Mouse (Mus musculus): ENCODE results near the gene Bglap3. TPM values are rescaled to one million over a fixed set of nuclear protein-coding genes. Genes with fewer than 3 reads are reported as not detected.

Bglap3 gene
- total and polyA plus RNA-seq, 3 experiments: not detected

DNA sequence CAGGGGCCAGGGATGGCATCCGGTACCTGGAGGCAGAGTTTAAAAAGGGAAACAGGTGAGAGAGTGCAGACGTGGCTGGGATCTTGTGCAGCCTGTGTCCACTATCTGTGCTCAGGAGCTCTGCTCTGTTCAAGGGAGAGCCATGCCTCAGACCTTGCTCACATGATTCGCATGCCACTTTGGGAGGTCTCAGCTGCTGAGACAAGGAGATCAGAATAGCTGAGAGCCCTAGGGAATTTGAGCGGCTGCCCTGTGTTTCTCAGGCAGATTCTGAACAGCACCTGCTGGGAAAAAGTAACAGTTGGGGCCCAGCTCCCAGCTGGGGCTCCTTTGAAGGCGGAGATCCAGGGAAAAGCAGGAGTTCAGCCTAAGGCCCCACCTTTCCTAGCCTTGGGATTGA is 13.0 kb downstream of the Bglap3 start:
- TF ChIP-seq NELFE (IDR thresholded peaks at IDR 0.05; ENCODE audit: low read depth, low read length) (no peak), GATA1 (IDR thresholded peaks at IDR 0.05; ENCODE audit: low read depth, low read length) (no peak), MAFK (IDR thresholded peaks at IDR 0.05; ENCODE audit: borderline replicate concordance, low read depth, low read length) (no peak), POLR2AphosphoS5 (IDR thresholded peaks at IDR 0.05; ENCODE audit: borderline replicate concordance, low read depth, low read length) (no peak), KAT2A (conservative IDR thresholded peaks at IDR 0.05; ENCODE audit: low read depth, low read length) (no peak), MAX (IDR thresholded peaks at IDR 0.05; ENCODE audit: low read length) (no peak)
- Histone ChIP-seq H3K4me1 (ENCODE audit: control insufficient read depth in 1 of 2, insufficient read depth in 2 of 2, low read length in 2 of 2) (no peaks in the 10 kb centered on the region), H3K79me2 (ENCODE audit: control insufficient read depth, insufficient read depth, low read length, poor library complexity) (no peaks in the 10 kb centered on the region)

DNA sequence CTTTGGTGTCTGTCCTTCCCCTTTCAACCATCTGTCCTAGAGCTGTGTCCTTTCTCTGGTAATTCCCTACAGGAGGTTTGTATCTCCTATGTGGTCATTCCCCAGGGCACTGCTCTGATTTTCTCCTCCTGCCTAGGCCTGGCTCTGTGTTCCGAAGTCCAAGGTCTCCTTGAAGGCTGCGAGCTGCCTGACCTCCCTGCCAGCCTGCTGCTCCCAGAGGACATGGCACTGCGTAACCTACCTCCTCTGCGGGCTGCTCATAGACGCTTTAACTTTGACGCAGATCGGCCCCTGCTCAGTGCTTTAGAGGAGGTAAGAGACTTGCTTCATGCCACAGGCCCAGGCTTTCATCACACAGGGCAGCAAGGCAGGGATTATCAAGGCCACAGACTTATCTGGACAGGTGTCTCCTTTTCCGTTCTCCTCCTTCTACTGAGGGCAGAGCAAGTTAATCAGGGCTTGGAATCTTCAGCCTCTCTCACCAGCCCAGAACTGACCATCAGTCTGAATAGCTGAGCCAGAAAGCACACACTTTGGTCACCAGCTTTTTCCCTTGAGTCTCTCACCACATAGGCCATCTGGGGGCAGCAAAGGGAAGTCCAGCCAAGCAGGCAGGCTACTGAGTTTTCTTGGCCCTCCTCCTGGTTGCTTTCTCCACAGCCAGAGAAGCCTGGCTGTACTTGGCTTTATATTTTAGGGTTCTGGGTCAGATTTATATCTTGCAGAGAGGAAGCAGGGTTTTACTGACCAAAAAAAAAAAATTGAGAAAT is 18.0 kb downstream of the Bglap3 start:
- no peaks in the 10 kb centered on the region for H3K79me2 ChIP-seq (ENCODE audit: control insufficient read depth, insufficient read depth, low read length, poor library complexity)
- no peak overlapping the region for H3K9ac ChIP-seq (ENCODE audit: control insufficient read depth, low read depth, low read length, poor library complexity, severe bottlenecking)
- no peak for DNase-seq (ENCODE audit: low read depth, low spot score)
- no peak overlapping the region for H3K4me3 ChIP-seq (ENCODE audit: control insufficient read depth in 1 of 2, insufficient read depth in 1 of 2, low read depth in 2 of 2, low read length in 2 of 2)
- H3K4me1 ChIP-seq (ENCODE audit: control insufficient read depth in 1 of 2, insufficient read depth in 2 of 2, low read length in 2 of 2): no peaks in the 10 kb centered on the region
- H3K9me3 ChIP-seq (replicated peaks; ENCODE audit: insufficient read depth, low read length): no peaks in the 10 kb centered on the region
- no peaks in the 10 kb centered on the region for H3K27me3 ChIP-seq (ENCODE audit: control insufficient read depth in 1 of 2, insufficient read depth in 2 of 2, low read length in 2 of 2)
- H3K36me3 ChIP-seq (ENCODE audit: control insufficient read depth in 1 of 2, insufficient read depth in 2 of 2, low read length in 2 of 2): peaks cover 0 to 29% of the 10 kb centered on the region in 2 experiments; a peak in 2 of 4 replicates
- H3K27ac ChIP-seq (ENCODE audit: control insufficient read depth, low read depth, low read length): no peak overlapping the region
- no peak for TF ChIP-seq BHLHE40 (IDR thresholded peaks at IDR 0.05; ENCODE audit: borderline replicate concordance, low read depth, low read length)
- peak in 2 of 3 experiments; percentile 16 to 19; a peak in 1 of 6 replicates for TF ChIP-seq CTCF (IDR thresholded peaks at IDR 0.05 in 2 of 3, conservative IDR thresholded peaks at IDR 0.05 in 1 of 3; ENCODE audit: control insufficient read depth in 1 of 3, insufficient read depth in 1 of 3, low read depth in 2 of 3, low read length in 3 of 3, poor library complexity in 1 of 3, severe bottlenecking in 1 of 3)
- peak; percentile 30 for TF ChIP-seq SMC3 (IDR thresholded peaks at IDR 0.05; ENCODE audit: low read depth, low read length)

More for the DNA sequence above, 13.0 kb downstream of the Bglap3 start:
- DNase-seq (ENCODE audit: low read depth, low spot score): no peak
- Histone ChIP-seq H3K27ac (ENCODE audit: control insufficient read depth, low read depth, low read length) (no peak overlapping the region), H3K36me3 (ENCODE audit: control insufficient read depth in 1 of 2, insufficient read depth in 2 of 2, low read length in 2 of 2) (peaks cover 0 to 12% of the 10 kb centered on the region in 2 experiments; a peak in 2 of 4 replicates), H3K27me3 (ENCODE audit: control insufficient read depth in 1 of 2, insufficient read depth in 2 of 2, low read length in 2 of 2) (no peaks in the 10 kb centered on the region), H3K9ac (ENCODE audit: control insufficient read depth, low read depth, low read length, poor library complexity, severe bottlenecking) (no peak overlapping the region), H3K9me3 (replicated peaks; ENCODE audit: insufficient read depth, low read length) (no peaks in the 10 kb centered on the region), H3K4me3 (ENCODE audit: control insufficient read depth in 1 of 2, insufficient read depth in 1 of 2, low read depth in 2 of 2, low read length in 2 of 2) (no peak overlapping the region)

DNA sequence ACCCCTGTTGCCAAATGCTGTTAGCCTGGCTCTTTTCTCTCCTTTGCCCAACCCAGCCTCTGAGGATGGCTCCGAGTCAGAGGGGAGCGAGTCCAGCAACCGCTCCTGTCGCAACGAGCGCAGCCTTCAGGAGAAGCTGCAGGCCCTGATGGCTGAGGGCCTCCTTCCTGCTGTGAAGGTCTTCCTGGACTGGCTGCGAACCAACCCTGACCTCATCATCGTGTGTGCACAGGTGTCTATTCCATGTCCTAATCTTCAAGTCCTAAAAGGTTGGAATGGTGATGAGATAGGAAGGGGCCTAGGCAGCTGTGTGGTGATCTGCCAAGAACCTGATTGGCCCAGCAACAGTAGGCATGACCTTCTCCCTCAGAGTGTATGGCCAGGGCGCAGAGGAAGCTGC is 19.6 kb downstream of the Bglap3 start:
- TF ChIP-seq EP300 (IDR thresholded peaks at IDR 0.05; ENCODE audit: low read depth in 1 of 2, low read length in 2 of 2) (no peak), NELFE (IDR thresholded peaks at IDR 0.05; ENCODE audit: low read depth, low read length) (no peak), CHD1 (IDR thresholded peaks at IDR 0.05; ENCODE audit: low read depth, low read length) (no peak), MXI1 (IDR thresholded peaks at IDR 0.05; ENCODE audit: low read depth, low read length) (no peak), ZMIZ1 (IDR thresholded peaks at IDR 0.05; ENCODE audit: low read depth, low read length) (no peak), ELF1 (IDR thresholded peaks at IDR 0.05; ENCODE audit: low read depth, low read length) (no peak), POLR2AphosphoS2 (IDR thresholded peaks at IDR 0.05; ENCODE audit: low read length) (no peak), MYB (IDR thresholded peaks at IDR 0.05; ENCODE audit: low read depth, low read length) (no peak), GABPA (IDR thresholded peaks at IDR 0.05; ENCODE audit: low read depth, low read length) (no peak), MEF2A (IDR thresholded peaks at IDR 0.05; ENCODE audit: extremely low read depth, insufficient replicate concordance, low read depth, low read length, poor library complexity, severe bottlenecking) (no peak), UBTF (IDR thresholded peaks at IDR 0.05; ENCODE audit: borderline replicate concordance, insufficient read depth, low read depth, low read length) (no peak), ZNF384 (IDR thresholded peaks at IDR 0.05; ENCODE audit: low read depth, low read length) (no peak), TBP (IDR thresholded peaks at IDR 0.05; ENCODE audit: low read depth, low read length) (no peak), USF2 (IDR thresholded peaks at IDR 0.05; ENCODE audit: borderline replicate concordance in 1 of 2, insufficient read depth in 1 of 2, low read depth in 1 of 2, low read length in 2 of 2) (no peak), POLR2AphosphoS5 (IDR thresholded peaks at IDR 0.05; ENCODE audit: borderline replicate concordance, low read depth, low read length) (no peak), E2F4 (IDR thresholded peaks at IDR 0.05; ENCODE audit: borderline replicate concordance, low read depth, low read length) (no peak)

More for the DNA sequence above, 19.6 kb downstream of the Bglap3 start:
- Histone ChIP-seq H3K4me1 (ENCODE audit: control insufficient read depth in 1 of 2, insufficient read depth in 2 of 2, low read length in 2 of 2) (no peaks in the 10 kb centered on the region), H3K27ac (ENCODE audit: control insufficient read depth, low read depth, low read length) (no peak overlapping the region), H3K36me3 (ENCODE audit: control insufficient read depth in 1 of 2, insufficient read depth in 2 of 2, low read length in 2 of 2) (peaks cover 0 to 33% of the 10 kb centered on the region in 2 experiments; a peak in 2 of 4 replicates), H3K9ac (ENCODE audit: control insufficient read depth, low read depth, low read length, poor library complexity, severe bottlenecking) (no peak overlapping the region), H3K9me3 (replicated peaks; ENCODE audit: insufficient read depth, low read length) (no peaks in the 10 kb centered on the region), H3K79me2 (ENCODE audit: control insufficient read depth, insufficient read depth, low read length, poor library complexity) (no peaks in the 10 kb centered on the region), H3K27me3 (ENCODE audit: control insufficient read depth in 1 of 2, insufficient read depth in 2 of 2, low read length in 2 of 2) (no peaks in the 10 kb centered on the region), H3K4me3 (ENCODE audit: control insufficient read depth in 1 of 2, insufficient read depth in 1 of 2, low read depth in 2 of 2, low read length in 2 of 2) (no peak overlapping the region)
- DNase-seq (ENCODE audit: low read depth, low spot score): no peak
